Mouse (Mus musculus): ENCODE measurements around the gene Xpo5. TPM values are rescaled to one million over a fixed set of nuclear protein-coding genes. Genes with fewer than 3 reads are reported as not detected.
A peak's percentile ranks its signal among the peaks of the same experiment; 100 is the strongest.

The Xpo5 gene
- total RNA-seq (2021) = 1 to 10 TPM; 9.0 to 9.6 TPM
- long read RNA-seq, experiment 1, full-length matches to known transcripts = 3 of 9 reads
- long read RNA-seq, experiment 1, partial matches to known transcripts = 2 of 9 reads
- long read RNA-seq, experiment 1, other reads (novel, unspliced or antisense) = 4 of 9 reads
- long read RNA-seq, experiment 2, full-length matches to known transcripts = 4 of 9 reads
- long read RNA-seq, experiment 2, partial matches to known transcripts = 3 of 9 reads
- long read RNA-seq, experiment 2, other reads (novel, unspliced or antisense) = 2 of 9 reads

DNA sequence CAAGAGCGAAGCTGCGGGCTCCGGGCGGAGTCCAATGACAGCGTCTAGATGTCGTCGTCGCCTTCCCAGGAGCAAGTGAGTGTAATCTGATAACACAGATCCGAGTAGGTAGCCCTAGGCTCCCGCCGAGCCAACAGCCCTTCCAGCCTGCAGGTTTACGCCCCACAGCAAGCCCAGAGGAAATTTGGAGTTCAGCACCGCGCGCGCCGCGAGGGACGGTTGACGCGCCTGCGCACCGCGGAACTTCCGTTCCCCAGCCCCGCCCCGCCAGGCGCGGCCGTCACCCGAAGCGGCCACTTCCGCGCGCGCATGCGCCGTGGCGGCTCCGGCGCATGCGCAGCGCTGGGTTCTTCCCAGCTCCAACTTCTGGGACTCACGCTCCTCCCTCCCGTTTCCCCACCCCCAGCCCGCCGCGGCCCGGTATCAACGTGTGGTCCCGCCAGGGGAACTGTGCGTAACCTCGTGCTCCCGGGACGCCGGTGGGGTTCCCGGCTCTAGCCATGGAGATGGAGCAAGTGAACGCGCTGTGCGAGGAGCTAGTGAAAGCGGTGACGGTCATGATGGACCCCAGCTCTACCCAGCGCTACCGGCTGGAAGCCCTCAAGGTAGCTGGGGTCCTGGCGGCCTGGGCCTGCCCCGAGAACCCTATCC is at the start of gene Xpo5, which contains the start of gene Polh:
Xpo5 (plus strand) TSS at position 362 of the 651 bp plus-strand sequence.
Polh (minus strand) TSS at position 225 of the 651 bp plus-strand sequence.
- DNase-seq (ENCODE audit: low spot score) = peak; percentile 90

DNA sequence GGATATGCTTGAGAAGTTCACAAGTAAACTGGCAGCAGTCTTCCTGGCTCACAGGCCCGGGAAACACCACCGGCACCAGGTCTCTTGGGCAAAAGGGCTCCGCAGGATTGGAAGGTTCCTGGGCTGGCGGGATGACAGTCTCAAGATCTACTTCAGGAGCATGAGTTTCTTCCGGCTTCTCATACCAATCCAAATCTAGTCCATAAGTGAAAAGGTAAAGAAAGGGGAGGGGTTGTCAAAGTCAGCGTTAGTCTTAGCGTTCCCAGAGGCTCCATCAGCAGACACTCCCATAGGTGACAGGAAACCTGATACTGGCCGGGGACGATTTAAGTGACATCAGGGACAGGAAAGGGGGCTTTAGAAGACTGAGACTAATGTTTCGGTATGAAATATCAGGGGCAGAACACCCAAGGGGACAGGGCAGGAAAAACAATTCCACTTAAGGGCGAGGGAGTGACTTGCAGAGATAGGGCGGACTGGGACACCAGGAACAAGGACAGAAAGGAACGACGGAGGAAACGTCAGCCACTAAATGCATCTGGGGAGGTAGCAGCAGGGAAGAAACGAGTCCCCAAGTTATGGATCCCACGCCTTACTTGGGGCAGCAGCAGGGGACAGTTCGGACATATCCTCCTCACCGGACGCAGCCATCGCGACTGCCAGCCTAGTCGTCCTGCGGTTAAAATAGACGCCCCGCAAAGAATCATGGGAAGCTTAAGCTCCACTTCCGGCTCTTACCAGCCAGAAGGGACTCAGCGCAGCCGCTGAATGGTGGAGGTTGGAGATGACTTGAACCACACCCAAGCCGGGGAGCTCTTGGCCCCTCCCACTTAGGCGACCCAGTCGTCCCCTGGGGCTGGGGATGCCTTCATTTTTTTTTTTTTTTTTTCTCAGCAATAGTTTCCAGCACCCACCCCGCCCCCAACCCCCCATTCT is 49.5 kb upstream of the Xpo5 start, which contains the start of gene Mad2l1bp:
Mad2l1bp (minus strand) TSS at position 707 of the 936 bp plus-strand sequence.
- peak; percentile 94 for DNase-seq (ENCODE audit: low spot score)

DNA sequence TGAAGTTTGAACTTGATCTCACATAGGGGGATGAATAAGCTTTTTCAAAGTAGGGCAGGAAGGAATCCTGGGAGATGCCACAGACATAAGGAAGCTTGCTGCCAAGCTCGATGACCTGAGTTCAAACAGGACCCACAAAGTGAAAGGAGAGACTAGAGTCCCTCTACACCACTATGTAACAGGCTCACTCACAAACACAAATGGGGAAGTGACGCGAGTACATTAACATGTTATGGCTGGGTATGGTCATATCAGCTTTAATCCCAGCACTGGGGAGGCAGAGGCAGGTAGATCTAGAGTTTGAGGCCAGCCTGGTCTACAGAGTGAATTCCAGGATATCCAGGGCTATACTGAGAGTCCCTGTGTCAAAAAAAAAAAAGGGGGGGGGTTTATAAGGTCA is 48.2 kb upstream of the Xpo5 start:
- no peak for DNase-seq (ENCODE audit: low spot score)

DNA sequence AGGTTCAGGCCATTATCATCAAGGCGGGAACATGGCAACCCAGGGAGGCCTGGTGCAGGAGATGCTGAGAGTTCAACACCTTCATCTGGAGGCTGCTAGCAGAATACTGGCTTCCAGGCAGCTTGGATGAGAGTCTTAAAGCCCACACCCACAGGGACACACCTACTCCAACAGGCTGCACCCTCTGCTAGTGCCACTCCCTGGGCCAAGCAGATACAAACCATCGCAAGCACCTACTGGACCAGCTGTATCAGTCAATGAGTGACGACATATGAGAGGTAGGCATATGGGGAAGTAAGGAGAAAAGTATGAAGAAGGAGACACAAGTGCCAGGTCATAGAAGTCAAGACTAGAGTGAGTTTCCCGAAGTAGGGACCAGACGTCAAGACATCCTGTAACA is 45.9 kb upstream of the Xpo5 start:
- DNase-seq (ENCODE audit: low spot score) = no peak

DNA sequence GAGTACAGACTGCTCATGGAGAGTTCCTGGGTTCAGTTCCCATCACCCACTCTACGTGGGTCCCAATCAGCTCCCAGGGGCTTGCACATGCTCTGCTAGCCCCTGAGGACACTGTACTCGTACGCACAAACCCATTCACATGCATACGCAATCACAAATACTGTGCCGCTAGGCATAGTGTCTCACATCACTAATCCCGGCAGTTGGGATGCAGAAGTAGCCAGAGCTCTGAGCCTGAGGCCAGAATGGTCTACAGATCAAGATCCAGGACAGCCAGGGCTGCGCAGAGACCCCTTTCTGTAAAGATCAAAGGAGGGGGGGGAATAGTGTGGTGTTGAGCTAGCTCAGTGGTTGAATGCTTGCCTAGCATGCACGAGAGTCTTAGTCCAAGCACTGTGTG is 45.5 kb upstream of the Xpo5 start:
- DNase-seq (ENCODE audit: low spot score) = no peak

DNA sequence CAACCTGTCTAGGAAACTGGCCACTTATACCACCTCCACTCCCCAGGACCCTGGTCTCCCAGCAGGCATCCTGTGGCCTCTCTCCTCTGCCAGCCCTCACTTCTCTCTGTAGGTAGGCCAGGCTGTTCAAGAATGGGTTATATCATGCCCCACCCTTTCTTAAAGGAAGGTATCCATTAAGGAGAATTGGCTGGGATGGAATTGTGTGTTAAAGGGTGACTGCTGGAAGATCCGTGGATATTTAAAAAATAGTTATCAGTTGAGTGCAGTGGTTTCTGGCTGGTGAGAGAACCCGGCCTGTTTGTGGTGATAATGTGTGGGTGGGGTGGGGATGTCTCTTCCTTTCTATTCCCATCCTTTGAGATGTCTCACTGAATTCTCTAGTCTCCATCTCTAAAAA is 43.3 kb upstream of the Xpo5 start:
- no peak for DNase-seq (ENCODE audit: low spot score)

DNA sequence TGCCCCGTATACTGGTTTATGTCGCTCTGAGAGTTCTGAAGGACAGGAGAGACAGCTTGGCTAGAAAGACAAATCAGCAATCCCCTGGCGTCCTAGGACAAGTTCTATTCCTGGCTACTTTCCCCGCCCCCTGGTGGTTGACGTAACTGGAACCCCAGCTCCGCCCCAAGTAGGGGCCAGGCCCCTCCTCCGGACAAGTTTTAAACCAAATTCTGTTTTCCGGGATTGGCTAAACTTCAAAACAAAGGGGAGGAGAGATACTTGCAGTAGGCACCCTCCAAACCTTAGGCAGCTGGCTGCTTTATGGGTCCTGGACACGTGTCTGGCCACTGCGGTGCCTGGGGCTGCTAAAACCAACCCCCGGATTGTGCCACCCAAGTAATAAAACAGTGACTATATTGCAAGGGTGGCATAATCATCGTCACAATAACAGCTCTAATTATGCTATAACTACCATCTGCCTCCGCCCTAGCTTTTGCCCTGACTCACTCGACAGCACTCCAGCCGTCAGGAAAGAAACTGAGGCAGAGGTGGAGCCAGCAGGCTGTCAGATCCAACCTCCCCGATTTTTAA is 42.4 kb upstream of the Xpo5 start:
- DNase-seq (ENCODE audit: low spot score) = peak; percentile 96

DNA sequence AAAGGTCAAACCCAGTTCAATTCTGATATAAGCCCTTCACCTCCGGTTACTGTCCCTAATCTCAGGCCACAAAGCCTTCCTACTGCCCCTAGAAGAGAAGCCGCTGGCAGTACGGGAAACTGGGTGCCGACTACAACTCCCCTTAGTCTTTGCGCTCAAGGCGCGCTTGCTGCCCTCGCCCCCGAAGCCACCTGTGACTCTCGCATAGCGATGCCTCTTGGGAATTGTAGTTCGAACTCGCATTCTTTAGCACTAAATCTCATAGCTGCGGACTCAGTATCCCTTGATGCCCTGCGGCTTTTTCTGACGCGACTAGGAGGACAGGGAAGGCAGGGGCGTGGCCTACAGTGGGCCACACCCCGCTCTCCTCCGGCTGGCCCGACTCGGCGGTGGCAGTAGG is 41.9 kb upstream of the Xpo5 start, which contains the start of gene Gtpbp2:
Gtpbp2 (plus strand) TSS at position 347 of the 400 bp plus-strand sequence.
- peak; percentile 98 for DNase-seq (ENCODE audit: low spot score)

DNA sequence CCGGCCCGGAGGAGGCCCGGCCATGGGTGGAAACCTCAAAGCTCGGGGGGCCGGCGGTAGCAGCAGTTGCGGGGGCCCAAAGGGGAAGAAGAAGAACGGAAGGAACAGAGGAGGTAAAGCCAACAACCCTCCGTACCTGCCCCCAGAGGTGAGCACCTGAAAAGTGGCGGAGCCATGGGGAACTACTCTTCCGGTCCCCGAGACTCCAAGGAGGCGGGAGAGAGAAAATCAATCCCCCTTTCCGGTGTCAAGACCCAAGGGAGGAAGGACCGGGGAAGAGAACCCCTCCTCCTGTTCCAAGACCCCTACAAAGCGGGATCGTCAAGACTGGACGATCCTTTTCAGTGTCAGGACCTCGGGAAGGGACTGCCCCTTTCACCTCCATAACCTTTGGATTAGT is 41.4 kb upstream of the Xpo5 start:
- DNase-seq (ENCODE audit: low spot score) = no peak

DNA sequence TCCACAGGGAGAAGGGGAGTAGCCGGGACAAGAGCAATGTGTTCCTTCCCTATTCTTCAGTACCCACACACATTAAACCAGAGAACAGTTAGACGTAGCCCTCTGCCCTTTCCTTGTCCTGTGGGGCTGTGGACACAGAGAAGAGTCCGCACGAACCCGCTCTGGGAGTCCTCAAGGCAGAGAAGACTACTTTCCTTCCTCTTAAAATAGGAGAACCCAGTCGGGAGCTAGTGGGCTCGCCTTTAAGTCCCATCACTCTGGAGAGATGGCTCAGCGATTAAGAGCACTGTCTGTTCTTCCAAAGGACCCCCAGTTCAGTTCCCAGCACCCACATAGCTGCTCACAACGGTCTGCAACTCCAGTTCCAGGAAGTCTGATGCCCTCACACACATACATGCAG is 40.9 kb upstream of the Xpo5 start:
- DNase-seq (ENCODE audit: low spot score) = no peak

DNA sequence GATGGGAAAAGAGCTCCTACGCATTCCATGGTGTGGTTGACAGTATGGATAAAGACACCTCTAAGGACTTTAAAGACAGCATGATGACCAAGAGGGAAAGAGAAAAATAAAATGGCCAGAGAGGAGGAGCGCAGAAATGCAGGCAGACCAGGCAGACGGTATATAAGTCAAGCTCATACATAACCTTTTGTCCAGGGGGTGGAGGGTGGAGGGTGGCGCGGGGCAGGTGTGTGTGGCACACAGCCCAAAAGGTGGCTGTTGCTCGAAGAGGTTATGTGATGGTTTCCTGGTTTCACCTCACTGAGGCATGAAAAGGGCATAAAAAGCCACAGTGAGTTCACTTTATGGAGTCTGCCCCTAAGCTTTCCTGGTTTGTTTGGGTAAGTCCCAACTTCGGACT is 40.0 kb upstream of the Xpo5 start:
- DNase-seq (ENCODE audit: low spot score) = no peak

DNA sequence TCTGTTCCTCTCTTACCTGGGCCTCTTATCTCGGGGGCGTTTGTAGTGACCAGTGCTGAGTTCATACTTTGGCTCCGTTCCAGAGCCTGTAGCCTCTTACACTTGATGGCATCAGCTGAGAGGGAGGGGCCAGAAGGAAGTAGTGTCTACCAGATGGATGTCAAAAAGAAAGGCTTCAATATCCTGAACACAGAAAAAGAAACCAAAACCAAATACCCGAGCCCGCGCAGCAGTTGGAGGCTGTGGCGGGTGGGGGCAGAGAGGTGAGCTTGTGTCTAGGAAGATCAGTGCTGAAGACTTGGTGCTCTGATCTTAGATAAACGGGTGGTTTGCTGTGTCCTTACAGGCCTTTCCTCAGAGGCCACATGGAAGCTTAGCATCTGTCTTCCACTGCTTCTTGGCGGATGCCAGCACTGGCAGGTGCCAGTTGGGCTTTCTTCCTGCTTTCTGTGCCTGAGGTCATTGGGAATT is 39.6 kb upstream of the Xpo5 start:
- DNase-seq (ENCODE audit: low spot score) = no peak

DNA sequence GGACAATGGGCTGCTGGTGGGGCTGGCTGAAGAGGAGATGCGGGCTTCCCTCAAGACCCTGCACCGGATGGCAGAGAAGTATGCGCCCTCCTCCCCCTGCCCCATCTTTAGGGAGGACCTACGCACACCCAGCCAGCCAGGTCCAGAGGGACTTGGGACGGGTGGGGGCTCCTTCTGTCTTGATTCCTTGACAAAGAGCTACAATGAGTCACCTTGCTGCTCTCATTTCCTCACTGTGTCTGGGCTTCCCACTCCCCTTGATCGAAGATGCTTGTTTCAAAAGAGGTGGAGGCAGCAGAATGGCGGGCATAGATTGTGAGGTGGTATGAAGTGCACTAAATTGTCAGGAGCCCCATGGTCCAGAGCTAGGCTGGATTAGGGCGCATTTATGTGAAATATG is 38.3 kb upstream of the Xpo5 start:
- DNase-seq (ENCODE audit: low spot score) = no peak

DNA sequence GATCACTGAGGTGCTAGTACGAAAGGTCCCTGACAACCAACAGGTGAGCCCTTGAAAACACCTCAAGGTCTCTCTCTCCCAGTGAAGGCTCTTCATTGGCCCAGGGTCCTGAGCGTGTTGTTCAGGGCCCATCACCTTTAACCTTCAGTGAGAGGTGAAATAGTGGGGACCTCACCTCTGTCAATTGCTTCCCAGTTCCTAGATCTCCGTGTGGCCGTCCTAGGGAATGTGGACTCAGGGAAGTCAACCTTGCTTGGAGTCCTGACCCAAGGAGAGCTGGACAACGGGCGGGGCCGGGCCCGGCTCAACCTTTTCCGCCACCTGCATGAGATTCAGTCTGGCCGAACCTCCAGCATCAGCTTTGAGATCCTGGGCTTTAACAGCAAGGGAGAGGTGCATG is 37.8 kb upstream of the Xpo5 start:
- no peak for DNase-seq (ENCODE audit: low spot score)

DNA sequence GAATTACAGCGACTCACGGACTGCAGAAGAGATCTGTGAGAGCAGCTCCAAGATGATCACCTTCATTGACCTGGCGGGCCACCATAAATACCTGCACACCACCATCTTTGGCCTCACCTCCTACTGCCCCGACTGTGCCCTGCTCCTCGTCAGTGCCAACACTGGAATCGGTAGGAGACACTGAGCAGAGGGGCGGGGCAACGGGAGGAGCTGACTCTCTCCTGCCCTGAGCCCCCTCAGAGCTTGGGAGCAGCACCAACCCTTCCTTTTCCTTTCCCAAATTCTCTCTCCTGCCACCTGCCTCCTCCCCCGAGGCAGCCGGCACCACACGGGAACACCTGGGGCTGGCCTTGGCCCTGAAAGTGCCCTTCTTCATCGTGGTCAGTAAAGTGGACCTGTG is 37.1 kb upstream of the Xpo5 start:
- no peak for DNase-seq (ENCODE audit: low spot score)

DNA sequence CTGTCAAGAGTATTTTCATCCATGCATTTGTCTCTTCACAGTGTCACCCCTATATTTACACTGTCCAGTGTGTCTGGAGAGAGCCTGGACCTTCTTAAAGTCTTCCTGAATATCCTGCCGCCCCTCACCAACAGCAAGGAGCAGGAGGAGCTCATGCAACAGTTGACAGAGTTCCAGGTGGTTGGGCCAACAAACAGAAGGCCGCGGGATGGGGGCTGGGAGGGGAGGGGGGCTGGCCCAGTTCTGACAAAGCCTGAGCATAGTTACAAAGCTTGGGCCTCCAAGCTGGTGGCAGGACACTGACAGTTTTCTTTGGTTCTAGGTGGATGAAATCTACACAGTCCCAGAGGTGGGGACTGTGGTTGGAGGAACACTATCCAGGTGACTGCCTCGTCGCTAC is 36.3 kb upstream of the Xpo5 start:
- DNase-seq (ENCODE audit: low spot score) = no peak

DNA sequence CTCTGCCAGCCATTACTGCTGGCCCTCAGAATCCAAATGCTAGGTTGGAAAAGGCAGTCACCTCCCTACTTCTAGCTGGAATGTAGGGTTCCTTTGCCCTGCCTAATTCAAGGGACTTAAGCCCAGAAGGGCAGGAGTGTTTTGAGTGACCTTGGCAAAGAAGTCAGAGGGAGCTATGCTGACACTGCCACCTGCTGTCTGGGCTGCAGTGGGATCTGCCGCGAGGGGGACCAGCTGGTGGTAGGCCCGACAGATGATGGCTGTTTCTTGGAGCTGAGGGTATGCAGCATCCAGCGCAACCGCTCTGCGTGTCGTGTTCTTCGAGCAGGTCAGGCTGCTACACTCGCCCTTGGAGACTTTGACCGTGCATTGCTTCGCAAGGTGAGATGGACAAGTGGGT is 35.6 kb upstream of the Xpo5 start:
- peak; percentile 38 for DNase-seq (ENCODE audit: low spot score)

DNA sequence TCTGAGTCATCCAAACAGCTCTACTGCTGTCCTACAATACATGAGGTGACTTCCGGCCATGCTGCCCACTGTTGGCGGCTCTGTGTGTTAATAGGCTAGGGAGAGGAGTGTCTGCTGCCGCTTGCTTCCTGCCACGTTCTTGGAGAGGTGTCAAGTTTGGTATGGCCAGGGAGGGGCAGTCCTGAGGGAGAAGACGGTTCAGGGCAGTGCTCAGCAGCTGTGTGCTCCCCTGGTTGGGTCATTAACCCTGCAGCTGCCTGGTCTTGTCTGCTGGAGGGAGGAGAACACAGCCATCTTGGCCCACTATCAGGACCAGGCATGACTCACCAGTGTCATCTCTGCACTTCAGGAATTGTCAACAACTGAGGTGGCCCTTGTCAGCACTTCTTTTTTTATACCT is 34.3 kb upstream of the Xpo5 start:
- DNase-seq (ENCODE audit: low spot score) = no peak

DNA sequence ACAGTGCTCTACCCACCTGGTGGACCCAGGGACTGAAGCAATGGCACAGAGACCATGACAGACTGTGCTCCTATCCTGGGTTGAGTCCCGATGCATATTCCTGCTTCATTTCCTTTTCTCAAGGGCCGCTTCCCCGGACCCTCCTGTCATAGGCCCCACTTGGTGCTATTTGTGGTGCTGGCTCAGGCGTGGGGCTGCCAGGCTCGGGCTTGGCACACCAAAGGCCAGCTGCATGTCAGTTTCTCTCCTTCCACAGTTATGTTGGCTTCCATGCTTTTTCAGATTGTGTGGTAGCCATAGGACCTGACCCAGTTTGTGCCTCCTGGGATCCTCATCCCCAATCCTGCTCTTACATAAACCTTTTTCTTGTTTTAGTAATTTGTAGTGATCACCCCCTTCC is 33.8 kb upstream of the Xpo5 start:
- DNase-seq (ENCODE audit: low spot score) = no peak

DNA sequence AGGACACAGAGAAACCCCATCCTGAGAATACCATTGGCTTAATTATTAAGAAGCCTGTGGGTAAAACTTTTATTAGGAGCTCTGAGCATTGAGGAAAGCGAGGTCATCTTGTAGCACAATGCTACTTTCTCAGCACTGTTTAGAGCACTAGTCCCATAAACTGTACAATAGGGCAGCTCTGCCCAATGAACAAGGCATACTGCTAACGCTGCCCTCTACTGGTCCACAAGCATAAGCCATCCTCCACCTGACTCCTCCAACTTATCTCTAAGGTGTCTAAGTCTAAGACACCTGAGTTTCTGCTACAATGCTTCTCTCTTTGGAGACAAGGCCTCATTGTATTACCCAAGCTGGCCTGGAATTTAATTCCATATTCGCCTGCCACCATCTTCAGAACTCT is 32.0 kb upstream of the Xpo5 start:
- no peak for DNase-seq (ENCODE audit: low spot score)

DNA sequence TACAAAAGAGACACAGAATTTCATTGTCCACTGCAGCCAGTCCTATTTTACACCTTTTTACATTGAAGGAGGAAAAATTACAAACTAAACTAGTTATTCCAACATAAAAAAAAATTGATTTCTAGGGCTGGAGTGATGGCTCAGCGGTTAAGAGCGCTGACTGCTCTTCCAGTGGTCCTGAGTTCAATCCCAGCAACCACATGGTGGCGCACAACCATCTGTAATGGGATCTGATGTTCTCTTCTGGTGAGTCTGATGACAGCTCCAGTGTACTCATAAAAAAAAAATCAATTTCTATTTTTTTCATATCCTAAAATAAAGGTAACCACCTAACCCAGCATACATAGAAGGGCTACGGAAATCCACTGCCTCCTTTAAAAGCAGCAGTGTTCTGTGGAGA is 20.3 kb upstream of the Xpo5 start:
- no peak for DNase-seq (ENCODE audit: low spot score)

DNA sequence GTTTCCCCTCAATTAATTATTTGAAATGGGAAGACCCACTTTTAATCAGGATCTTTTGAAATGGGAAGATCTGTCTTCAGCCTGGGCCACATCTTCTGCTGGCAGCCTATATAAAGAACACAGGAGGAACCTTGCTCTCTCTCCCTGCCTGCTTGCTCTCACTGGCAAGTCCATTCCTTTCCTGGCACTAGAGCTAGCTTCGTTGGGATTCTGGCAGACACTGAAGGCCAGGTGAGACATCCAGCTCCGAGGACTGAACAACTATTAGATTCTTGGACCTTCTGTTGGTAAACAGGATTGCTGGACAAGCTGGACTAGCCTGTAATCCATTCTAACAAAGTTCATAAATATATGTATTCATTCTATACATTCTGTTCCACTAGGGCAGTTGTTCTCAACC is 13.8 kb upstream of the Xpo5 start:
- DNase-seq (ENCODE audit: low spot score) = no peak

Measured in gastrocnemius, adult 18-20 months (tissue).